Mouse (Mus musculus) ovary, adult 18-20 months (tissue): ENCODE data around the gene Fgfr2.
"Not testable (repeated sequence)": the region's sequence is repeated elsewhere in the genome, so short reads cannot be mapped to it uniquely, and the experiment has no call there.

Experiments used
- DNase-seq: peaks from one replicate; pipeline ENCODE4 v3.0.0; 2022; ENCODE audit warnings: low spot score, mixed read lengths

Fgfr2 gene

GRCm38 (mm10) chr7:130173914-130174313, 2949.2 kb downstream of the Fgfr2 start:
- DNase-seq: no peak

GRCm38 (mm10) chr7:130170144-130170543, 2953.0 kb downstream of the Fgfr2 start:
- DNase-seq: no peak

GRCm38 (mm10) chr7:130168296-130168695, 2954.9 kb downstream of the Fgfr2 start:
- no peak for DNase-seq

- DNase-seq: no peak
Observed at GRCm38 (mm10) chr7:130167261-130167660, 2955.9 kb downstream of the Fgfr2 start.

- no peak for DNase-seq
Observed at GRCm38 (mm10) chr7:130166190-130166589, 2957.0 kb downstream of the Fgfr2 start.

- no peak for DNase-seq
Observed at GRCm38 (mm10) chr7:130165408-130165807, 2957.7 kb downstream of the Fgfr2 start.

GRCm38 (mm10) chr7:130162718-130163117, 2960.4 kb downstream of the Fgfr2 start:
- no peak for DNase-seq

- no peak for DNase-seq
Observed at GRCm38 (mm10) chr7:130161581-130161980, 2961.6 kb downstream of the Fgfr2 start.

- DNase-seq: peak; percentile 50
Observed at GRCm38 (mm10) chr7:130158845-130159244, 2964.3 kb downstream of the Fgfr2 start.

GRCm38 (mm10) chr7:130153363-130153969, 2969.7 kb downstream of the Fgfr2 start:
- DNase-seq: no peak

GRCm38 (mm10) chr7:130148906-130149305, 2974.2 kb downstream of the Fgfr2 start:
- no peak for DNase-seq

- no peak for DNase-seq
Observed at GRCm38 (mm10) chr7:130147230-130147629, 2975.9 kb downstream of the Fgfr2 start.

GRCm38 (mm10) chr7:130145211-130145610, 2977.9 kb downstream of the Fgfr2 start:
- no peak for DNase-seq

GRCm38 (mm10) chr7:130143371-130143770, 2979.8 kb downstream of the Fgfr2 start:
- no peak for DNase-seq

- DNase-seq: peak; percentile 60
Observed at GRCm38 (mm10) chr7:130141088-130141873, 2981.9 kb downstream of the Fgfr2 start.

- DNase-seq: no peak
Observed at GRCm38 (mm10) chr7:130134924-130135365, 2988.2 kb downstream of the Fgfr2 start.

- not testable (repeated sequence) for DNase-seq
Observed at GRCm38 (mm10) chr7:130134428-130134827, 2988.7 kb downstream of the Fgfr2 start.

GRCm38 (mm10) chr7:130130226-130130625, 2992.9 kb downstream of the Fgfr2 start:
- no peak for DNase-seq

GRCm38 (mm10) chr7:130129359-130129960, 2993.7 kb downstream of the Fgfr2 start:
- DNase-seq: no peak

GRCm38 (mm10) chr7:130121507-130121906, 3001.6 kb downstream of the Fgfr2 start:
- DNase-seq: no peak

GRCm38 (mm10) chr7:130119466-130119865, 3003.7 kb downstream of the Fgfr2 start:
- DNase-seq: no peak

GRCm38 (mm10) chr7:130118726-130119125, 3004.4 kb downstream of the Fgfr2 start:
- no peak for DNase-seq
